Mouse (Mus musculus) monocyte, adult 2 months (primary cell): ENCODE data around the gene Tdpoz4.
"Not testable (repeated sequence)": the region's sequence is repeated elsewhere in the genome, so short reads cannot be mapped to it uniquely, and the experiment has no call there.

Experiments used
- DNase-seq, 2 experiments: peaks; one replicate each; pipeline ENCODE4 v3.0.0; 2022; ENCODE audit warnings: low spot score in 2 of 2, low read depth in 1 of 2

Tdpoz4 gene

GRCm38 (mm10) chr3:93796098-93796497 is at the start of gene Tdpoz4:
Gene Tdpoz4, plus strand, starts transcription at chr3:93796398.
- not testable (repeated sequence) for DNase-seq

DNA sequence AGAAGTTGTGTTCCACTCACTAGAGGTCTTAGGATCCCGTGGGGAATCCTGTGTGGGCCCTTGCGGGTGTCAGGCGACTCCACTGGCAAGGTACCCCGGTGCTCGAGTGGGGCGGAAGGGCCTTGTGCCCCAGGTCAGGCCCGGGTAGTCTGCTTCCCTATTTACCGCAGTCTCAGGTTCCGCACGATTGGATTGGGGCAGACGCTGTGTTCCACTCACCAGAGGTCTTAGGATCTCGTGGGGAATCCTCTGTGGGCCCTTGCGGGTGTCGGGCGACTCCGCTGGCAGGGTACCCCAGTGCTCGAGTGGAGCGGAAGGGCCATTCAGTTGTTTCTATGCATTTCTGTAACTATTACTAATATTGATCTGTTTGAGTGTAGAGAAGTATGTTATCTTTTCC is 42.2 kb upstream of the Tdpoz4 start:
- DNase-seq: not testable (repeated sequence)

GRCm38 (mm10) chr3:93772700-93773099 is 23.5 kb upstream of the Tdpoz4 start, which contains the start of gene Gm5773:
Gene Gm5773, plus strand, starts transcription at chr3:93773000.
- DNase-seq: not testable (repeated sequence)

DNA sequence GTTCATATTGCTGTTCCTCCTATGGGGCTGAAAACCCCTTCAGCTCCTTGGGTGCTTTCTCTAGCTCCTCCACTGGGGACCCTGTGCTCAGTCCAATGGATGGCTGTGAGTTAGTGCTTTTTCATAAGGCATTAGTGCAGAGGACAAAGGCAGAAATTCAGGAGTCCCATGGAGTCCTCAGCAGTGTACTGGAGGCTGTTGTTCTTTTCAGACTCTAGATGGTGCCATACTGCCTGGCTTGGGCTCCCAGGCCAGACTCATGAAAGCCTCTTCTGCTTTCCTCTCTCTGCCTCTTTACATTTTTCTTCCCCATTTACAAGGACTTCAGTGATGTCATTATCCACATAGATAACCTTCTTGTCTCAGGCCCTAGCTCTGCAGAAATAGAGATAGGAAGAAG is 17.1 kb downstream of the Tdpoz4 start:
- DNase-seq: not testable (repeated sequence)

DNA sequence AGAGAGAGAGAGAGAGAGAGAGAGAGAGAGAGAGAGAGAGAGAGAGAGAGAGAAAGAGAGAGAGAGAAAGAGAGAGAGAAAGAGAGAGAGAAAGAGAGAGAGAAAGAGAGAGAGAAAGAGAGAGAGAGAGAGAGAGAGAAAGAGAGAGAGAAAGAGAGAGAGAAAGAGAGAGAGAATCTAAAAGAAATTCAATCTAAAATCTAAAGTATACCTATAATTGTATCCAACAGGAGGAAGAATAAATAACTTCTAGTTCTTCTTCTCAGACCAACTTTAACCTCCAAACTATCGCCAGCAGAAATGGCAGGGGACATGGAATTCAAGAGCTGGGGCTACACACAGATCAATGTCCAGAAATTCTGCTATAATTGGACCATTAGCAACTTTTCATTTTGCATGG is 29.5 kb downstream of the Tdpoz4 start, which contains the start of gene Tdpoz3:
Gene Tdpoz3 (plus strand): TSS at position 301 of the 400 bp plus-strand sequence.
- not testable (repeated sequence) for DNase-seq
